Comparison of ENCODE assay signal across 8 mouse cellular contexts in genomic region chr15:99715982-99716746, GRCm38 (mm10). TPM values are rescaled to one million over a fixed set of nuclear protein-coding genes. Genes with fewer than 3 reads are reported as not detected.
DNase-seq lines count a peak whose midpoint lies in the region; ATAC-seq and TF ChIP-seq lines count a peak whose summit lies in the region.

No protein-coding gene starts in this region.

- H3K79me2 ChIP-seq in heart, adult 2 months (replicated peaks; ENCODE audit: control insufficient read depth, insufficient read depth, low read length): no peaks in the 10 kb centered on the region

- DNase-seq in heart, adult 2 months: no peak
- no peak for DNase-seq in heart, postnatal 25 days (ENCODE audit: low spot score)
- DNase-seq in liver, postnatal 0 days: no peak
- DNase-seq in thymus, postnatal 14 days: no peak
- no peak for DNase-seq in spleen, postnatal 4 days (ENCODE audit: low spot score in 2 of 2)
- DNase-seq in B cell, adult 2 months: no peak

- H3K27ac ChIP-seq in heart, adult 2 months: no peak overlapping the region
- peak overlapping the region; percentile 87 for H3K27ac ChIP-seq in cortical plate, adult 2 months (ENCODE audit: insufficient read depth, low read length)
- H3K27ac ChIP-seq in hindbrain, embryonic 15.5 days (replicated peaks): peak overlapping the region; percentile 79
- peak overlapping the region; percentile 70 for H3K27ac ChIP-seq in liver, postnatal 0 days (ENCODE audit: low read depth)

- H3K4me2 ChIP-seq in hindbrain, embryonic 15.5 days: no peak overlapping the region
- peak overlapping the region; percentile 29 for H3K4me2 ChIP-seq in liver, postnatal 0 days (ENCODE audit: low read depth, low read length)

- no peaks in the 10 kb centered on the region for H3K9me3 ChIP-seq in hindbrain, embryonic 15.5 days
- no peaks in the 10 kb centered on the region for H3K9me3 ChIP-seq in liver, postnatal 0 days (ENCODE audit: low read length)

- H3K4me1 ChIP-seq in heart, adult 2 months (ENCODE audit: control insufficient read depth, insufficient read depth, low read length): peaks cover 6% of the 10 kb centered on the region
- peaks cover 13% of the 10 kb centered on the region for H3K4me1 ChIP-seq in cortical plate, adult 2 months (ENCODE audit: control insufficient read depth, insufficient read depth, low read length)
- peaks cover 34% of the 10 kb centered on the region for H3K4me1 ChIP-seq in hindbrain, embryonic 15.5 days (replicated peaks)
- peaks cover 36% of the 10 kb centered on the region for H3K4me1 ChIP-seq in liver, postnatal 0 days (ENCODE audit: insufficient read depth)

- TF ChIP-seq CTCF in heart, adult 2 months (IDR thresholded peaks at IDR 0.05): no peak
- TF ChIP-seq CTCF in cortical plate, adult 2 months (IDR thresholded peaks at IDR 0.05; ENCODE audit: extremely low read depth, insufficient read depth, low read length): no peak
- no peak for TF ChIP-seq CTCF in liver, postnatal 0 days (IDR thresholded peaks at IDR 0.05; ENCODE audit: low read depth)

- intact Hi-C loops in heart, adult 2 months (cut with DNase I): loop anchor here (1.0 kb wide), 1 partner anchor 62 kb away; no protein-coding TSS in a partner anchor
- intact Hi-C loops in heart, postnatal 25 days (cut with DNase I): loop anchor here (2.0 to 5.0 kb wide), 2 partner anchors 63 to 186 kb away; no protein-coding TSS in a partner anchor

- 57% methylated on average over 11 of the region's 11 CpGs for WGBS in heart, adult 2 months
- 59% methylated on average over 11 of the region's 11 CpGs for WGBS in hindbrain, embryonic 15.5 days
- WGBS in liver, postnatal 0 days (ENCODE audit: insufficient replicate concordance): 50% methylated on average over 11 of the region's 11 CpGs

- H3K27me3 ChIP-seq in heart, adult 2 months (ENCODE audit: control insufficient read depth, insufficient read depth, low read length): no peaks in the 10 kb centered on the region
- H3K27me3 ChIP-seq in hindbrain, embryonic 15.5 days: no peaks in the 10 kb centered on the region
- no peaks in the 10 kb centered on the region for H3K27me3 ChIP-seq in liver, postnatal 0 days (ENCODE audit: insufficient read depth, low read length)

- ATAC-seq in hindbrain, embryonic 15.5 days (ENCODE audit: low FRiP score, low read depth): peak; percentile 10; the same call in 1 of the 2 replicates
- ATAC-seq in liver, postnatal 0 days: peak; percentile 18

- H3K4me3 ChIP-seq in heart, adult 2 months: no peak overlapping the region
- no peak overlapping the region for H3K4me3 ChIP-seq in cortical plate, adult 2 months (ENCODE audit: insufficient read depth, low read length)
- no peak overlapping the region for H3K4me3 ChIP-seq in hindbrain, embryonic 15.5 days
- H3K4me3 ChIP-seq in liver, postnatal 0 days (ENCODE audit: low read depth, low read length): no peak overlapping the region

- 0 out of 2 replicates have a peak overlapping the region, but pooled peaks have one; percentile 21 for H3K9ac ChIP-seq in heart, adult 2 months (ENCODE audit: low read depth, low read length)
- no peak overlapping the region for H3K9ac ChIP-seq in hindbrain, embryonic 15.5 days
- H3K9ac ChIP-seq in liver, postnatal 0 days (replicated peaks): no peak overlapping the region

- no peaks in the 10 kb centered on the region for H3K36me3 ChIP-seq in heart, adult 2 months (ENCODE audit: control insufficient read depth, insufficient read depth, low read length)
- peaks cover 43% of the 10 kb centered on the region for H3K36me3 ChIP-seq in hindbrain, embryonic 15.5 days
- peaks cover 11% of the 10 kb centered on the region for H3K36me3 ChIP-seq in liver, postnatal 0 days (replicated peaks; ENCODE audit: insufficient read depth, low read length)

- no peak for TF ChIP-seq EP300 in heart, adult 2 months (IDR thresholded peaks at IDR 0.05; ENCODE audit: insufficient read depth, low read depth, low read length)
- TF ChIP-seq EP300 in liver, postnatal 0 days (IDR thresholded peaks at IDR 0.05; ENCODE audit: low read depth): no peak

- no peak for TF ChIP-seq POLR2A in heart, adult 2 months (IDR thresholded peaks at IDR 0.05; ENCODE audit: insufficient read depth, low read depth, low read length)
- TF ChIP-seq POLR2A in cortical plate, adult 2 months (IDR thresholded peaks at IDR 0.05; ENCODE audit: extremely low read depth, insufficient read depth, low read length): no peak

RNA-seq across cellular contexts. Expression of gene Gpd1, which starts 1.2 kb away (rescaled TPM):
- total RNA-seq in heart, adult 2 months (2021): 10 to 100 TPM; 51.4 to 64.6 TPM
- 125 and 177 TPM in 2 replicates for polyA plus RNA-seq in heart, adult 2 months (2012; rRNA removed)
- 10 to 100 TPM; 54.1 to 67.6 TPM for total RNA-seq in heart, postnatal 25 days (2021)
- polyA plus RNA-seq in cortical plate, adult 2 months (2012; rRNA removed): 55.3 and 60.4 TPM in 2 replicates
- polyA plus RNA-seq in hindbrain, embryonic 15.5 days (2015; fragmentation: Nextera tagmentation; extraction: Ambion mirVana): 3.6 and 4.7 TPM in 2 replicates
- polyA plus RNA-seq in liver, postnatal 0 days (2015; fragmentation: Nextera tagmentation; extraction: Ambion mirVana): 147 and 150 TPM in 2 replicates

RNA-seq across cellular contexts. Expression of gene Cox14, which starts 9.3 kb away (rescaled TPM):
- 100 to 1,000 TPM; 215 to 236 TPM for total RNA-seq in heart, adult 2 months (2021)
- 326 and 358 TPM in 2 replicates for polyA plus RNA-seq in heart, adult 2 months (2012; rRNA removed)
- total RNA-seq in heart, postnatal 25 days (2021): 100 to 1,000 TPM; 227 to 229 TPM
- polyA plus RNA-seq in cortical plate, adult 2 months (2012; rRNA removed): 226 and 237 TPM in 2 replicates
- polyA plus RNA-seq in hindbrain, embryonic 15.5 days (2015; fragmentation: Nextera tagmentation; extraction: Ambion mirVana): 171 and 178 TPM in 2 replicates
- 111 and 117 TPM in 2 replicates for polyA plus RNA-seq in liver, postnatal 0 days (2015; fragmentation: Nextera tagmentation; extraction: Ambion mirVana)

RNA-seq across cellular contexts. Expression of gene Gm17349, which starts 10.9 kb away (rescaled TPM):
- 1 to 10 TPM; 3.7 to 4.1 TPM for total RNA-seq in heart, adult 2 months (2021)
- not detected in 2 replicates for polyA plus RNA-seq in heart, adult 2 months (2012; rRNA removed)
- 1 to 10 TPM; 2.8 to 4.2 TPM for total RNA-seq in heart, postnatal 25 days (2021)
- polyA plus RNA-seq in cortical plate, adult 2 months (2012; rRNA removed): 1.3 and 1.8 TPM in 2 replicates
- polyA plus RNA-seq in hindbrain, embryonic 15.5 days (2015; fragmentation: Nextera tagmentation; extraction: Ambion mirVana): not detected in 2 replicates
- polyA plus RNA-seq in liver, postnatal 0 days (2015; fragmentation: Nextera tagmentation; extraction: Ambion mirVana): 1.3 and 2.9 TPM in 2 replicates

RNA-seq across cellular contexts. Expression of gene Smarcd1, which starts 14.2 kb away (rescaled TPM):
- total RNA-seq in heart, adult 2 months (2021): 10 to 100 TPM; 20.1 to 20.6 TPM
- polyA plus RNA-seq in heart, adult 2 months (2012; rRNA removed): 39.0 and 58.0 TPM in 2 replicates
- 10 to 100 TPM; 23.5 to 25.3 TPM for total RNA-seq in heart, postnatal 25 days (2021)
- polyA plus RNA-seq in cortical plate, adult 2 months (2012; rRNA removed): 150 and 157 TPM in 2 replicates
- 89.1 and 96.4 TPM in 2 replicates for polyA plus RNA-seq in hindbrain, embryonic 15.5 days (2015; fragmentation: Nextera tagmentation; extraction: Ambion mirVana)
- 4.7 and 5.3 TPM in 2 replicates for polyA plus RNA-seq in liver, postnatal 0 days (2015; fragmentation: Nextera tagmentation; extraction: Ambion mirVana)

RNA-seq across cellular contexts. Expression of gene Asic1, which starts 46.0 kb away (rescaled TPM):
- under 1 TPM; 0.42 to 0.50 TPM for total RNA-seq in heart, adult 2 months (2021)
- polyA plus RNA-seq in heart, adult 2 months (2012; rRNA removed): 1.3 TPM in 2 replicates
- total RNA-seq in heart, postnatal 25 days (2021): under 1 TPM; 0.48 to 0.55 TPM
- polyA plus RNA-seq in cortical plate, adult 2 months (2012; rRNA removed): 54.1 and 59.0 TPM in 2 replicates
- 58.1 and 63.6 TPM in 2 replicates for polyA plus RNA-seq in hindbrain, embryonic 15.5 days (2015; fragmentation: Nextera tagmentation; extraction: Ambion mirVana)
- polyA plus RNA-seq in liver, postnatal 0 days (2015; fragmentation: Nextera tagmentation; extraction: Ambion mirVana): 0.38 and 0.54 TPM in 2 replicates
